Mouse (Mus musculus) erythroblast, adult 5-6 weeks (primary cell): ENCODE results near the gene Selenoo. TPM values are rescaled to one million over a fixed set of nuclear protein-coding genes. Genes with fewer than 3 reads are reported as not detected.
A peak's percentile ranks its signal among the peaks of the same experiment; 100 is the strongest.

Experiments used
- ATAC-seq: replicated peaks from 2 replicates; pipeline ENCODE4 v1.8.0; 2016; ENCODE audit warnings: moderate number of reproducible peaks, mild to moderate bottlenecking, moderate TSS enrichment, inconsistent platforms; ENCODE audit not compliant: poor library complexity, low FRiP score, severe bottlenecking
- total RNA-seq, 2 experiments: library from RNA; stranded (forward) in 1 of 2; stranded (reverse) in 1 of 2; fragments of 150-400 nt in 1 of 2; fragments of 200-764, 138-1000 nt in 1 of 2; gene quantifications; 2 replicates each; pipeline versions ENCODE4 v1.2.3 to v1.2.4; 2015 to 2017; ENCODE audit warnings: low replicate concordance in 2 of 2

Selenoo gene
- total RNA-seq, 2 experiments from 2014 or later: 3.8 to 5.9 TPM

DNA sequence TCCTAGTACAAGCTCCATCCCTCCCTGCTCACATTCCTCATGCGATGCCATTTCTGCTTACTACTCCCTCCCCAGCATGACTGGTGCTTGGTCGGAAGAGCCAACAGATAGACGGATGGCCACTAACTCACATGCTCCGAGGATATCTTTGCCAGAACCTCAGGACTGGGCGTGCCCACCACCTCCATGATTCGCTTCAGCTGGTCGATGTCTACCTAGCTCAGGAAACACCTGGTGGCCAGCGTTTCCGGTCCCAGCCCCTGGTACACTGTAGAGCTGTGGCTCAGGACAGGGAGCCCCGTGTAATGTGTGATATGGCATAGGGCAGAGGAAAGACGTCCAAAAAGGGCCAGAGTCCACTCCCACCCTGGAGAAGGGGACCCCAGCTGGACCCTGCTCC is 56.1 kb downstream of the Selenoo start:
- no peak for ATAC-seq

GRCm38 (mm10) chr15:89145813-89146350 is 57.0 kb downstream of the Selenoo start:
- ATAC-seq: no peak

DNA sequence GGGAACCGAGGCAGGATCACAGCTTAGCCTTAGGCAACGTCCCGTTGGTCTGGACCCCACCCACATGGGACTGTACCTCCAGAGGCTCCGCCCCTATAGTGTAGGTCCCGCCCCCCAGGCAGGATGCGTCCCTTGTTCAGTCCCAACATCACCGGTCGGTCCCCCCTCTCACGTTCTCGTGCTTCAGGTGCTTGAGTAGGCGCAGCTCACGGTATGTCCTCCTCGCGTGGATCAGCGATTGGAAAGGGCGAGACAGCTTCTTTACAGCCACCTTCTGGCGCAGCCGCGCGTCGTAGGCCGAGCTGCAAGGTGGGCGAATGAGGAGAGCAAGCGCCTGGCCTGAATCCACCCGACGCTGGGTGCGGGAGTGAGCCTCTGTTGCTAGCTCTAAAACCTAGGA is 57.7 kb downstream of the Selenoo start:
- peak; percentile 46; the same call in 1 of the 2 replicates for ATAC-seq

GRCm38 (mm10) chr15:89147024-89147423 is 58.1 kb downstream of the Selenoo start:
- ATAC-seq: no peak

- ATAC-seq: no peak
Observed at GRCm38 (mm10) chr15:89147456-89147855, 58.6 kb downstream of the Selenoo start.

- ATAC-seq: no peak
Observed at GRCm38 (mm10) chr15:89147895-89148294, 59.0 kb downstream of the Selenoo start.

GRCm38 (mm10) chr15:89148496-89149270 is 59.8 kb downstream of the Selenoo start:
- no peak for ATAC-seq

DNA sequence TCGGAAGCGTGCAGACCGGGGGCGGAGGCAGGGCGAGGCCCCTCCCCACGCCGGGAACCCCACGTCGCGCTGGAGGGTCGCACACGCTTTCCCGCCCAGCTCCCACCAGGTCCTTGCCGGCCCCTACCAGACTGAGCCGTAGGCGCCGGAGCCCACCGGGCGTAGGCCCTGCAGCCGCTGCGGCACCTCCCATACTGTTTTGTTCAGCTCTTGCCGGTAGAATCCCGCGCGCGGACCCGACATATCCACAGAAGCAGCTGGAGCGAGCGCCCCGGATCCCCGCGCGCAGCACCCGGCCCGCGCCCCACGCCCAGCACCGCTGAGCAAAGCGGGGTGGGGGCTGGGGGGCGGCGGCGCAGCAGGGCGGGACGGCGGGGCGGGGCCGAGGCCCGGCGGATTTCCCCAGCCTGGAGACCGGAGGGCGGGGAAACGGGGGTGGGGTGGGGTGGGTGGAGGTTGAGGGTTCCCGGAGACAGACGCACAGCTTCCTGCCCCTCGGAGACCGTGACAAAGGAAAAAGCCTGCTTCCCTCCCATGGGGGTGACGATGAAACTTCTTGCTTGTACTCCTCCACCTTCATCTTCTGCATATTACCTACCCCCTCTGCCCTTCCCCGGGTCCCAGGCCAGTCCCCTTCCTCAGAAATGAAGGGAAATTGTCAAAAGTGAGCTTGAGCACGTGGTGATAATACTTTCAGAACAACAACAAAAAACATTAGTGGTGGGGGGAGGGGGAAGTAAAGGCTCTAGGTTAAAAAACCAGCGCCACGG is 60.6 kb downstream of the Selenoo start, which contains the start of gene Mapk11:
Gene Mapk11, minus strand, starts transcription at position 358 of the 770 bp plus-strand sequence.
- ATAC-seq: no peak

Other genes starting within 250 kb of the Selenoo start
- 1.5 and 3.1 TPM in 2 replicates for gene Pim3, start 226.9 kb upstream of the Selenoo start, total RNA-seq (2015; ENCODE audit: low replicate concordance)
- gene Pim3, start 226.9 kb upstream of the Selenoo start, total RNA-seq (2017; ENCODE audit: low replicate concordance): 0.51 and 0.84 TPM in 2 replicates
- gene Ttll8, start 134.7 kb upstream of the Selenoo start, total RNA-seq (2015; ENCODE audit: low replicate concordance): not detected in 2 replicates
- gene Ttll8, start 134.7 kb upstream of the Selenoo start, total RNA-seq (2017; ENCODE audit: low replicate concordance): not detected in 2 replicates
- gene Mlc1, start 110.1 kb upstream of the Selenoo start, total RNA-seq (2015; ENCODE audit: low replicate concordance): not detected in 2 replicates
- not detected in 2 replicates for gene Mlc1, start 110.1 kb upstream of the Selenoo start, total RNA-seq (2017; ENCODE audit: low replicate concordance)
- gene Mov10l1, start 106.2 kb upstream of the Selenoo start, total RNA-seq (2015; ENCODE audit: low replicate concordance): not detected in 2 replicates
- not detected in 2 replicates for gene Mov10l1, start 106.2 kb upstream of the Selenoo start, total RNA-seq (2017; ENCODE audit: low replicate concordance)
- not detected in 2 replicates for gene Panx2, start 29.4 kb upstream of the Selenoo start, total RNA-seq (2015; ENCODE audit: low replicate concordance)
- not detected in 2 replicates for gene Panx2, start 29.4 kb upstream of the Selenoo start, total RNA-seq (2017; ENCODE audit: low replicate concordance)
- 2.7 and 11.9 TPM in 2 replicates for gene Trabd, start 14.0 kb upstream of the Selenoo start, total RNA-seq (2015; ENCODE audit: low replicate concordance)
- gene Trabd, start 14.0 kb upstream of the Selenoo start, total RNA-seq (2017; ENCODE audit: low replicate concordance): 6.3 and 8.3 TPM in 2 replicates
- 7.3 and 13.8 TPM in 2 replicates for gene Tubgcp6, start 34.0 kb downstream of the Selenoo start, total RNA-seq (2015; ENCODE audit: low replicate concordance)
- gene Tubgcp6, start 34.0 kb downstream of the Selenoo start, total RNA-seq (2017; ENCODE audit: low replicate concordance): 15.3 and 21.2 TPM in 2 replicates
- gene Hdac10, start 39.6 kb downstream of the Selenoo start, total RNA-seq (2015; ENCODE audit: low replicate concordance): 1.5 TPM in 1 of 2 replicates, not detected in the other
- gene Hdac10, start 39.6 kb downstream of the Selenoo start, total RNA-seq (2017; ENCODE audit: low replicate concordance): 1.7 and 2.5 TPM in 2 replicates
- gene Mapk12, start 51.6 kb downstream of the Selenoo start, total RNA-seq (2015; ENCODE audit: low replicate concordance): not detected in 2 replicates
- not detected in 2 replicates for gene Mapk12, start 51.6 kb downstream of the Selenoo start, total RNA-seq (2017; ENCODE audit: low replicate concordance)
- gene Mapk11, start 60.5 kb downstream of the Selenoo start, total RNA-seq (2015; ENCODE audit: low replicate concordance): not detected in 2 replicates
- gene Mapk11, start 60.5 kb downstream of the Selenoo start, total RNA-seq (2017; ENCODE audit: low replicate concordance): 0.17 TPM in 1 of 2 replicates, not detected in the other
- 9.6 and 14.2 TPM in 2 replicates for gene Plxnb2, start 91.7 kb downstream of the Selenoo start, total RNA-seq (2015; ENCODE audit: low replicate concordance)
- gene Plxnb2, start 91.7 kb downstream of the Selenoo start, total RNA-seq (2017; ENCODE audit: low replicate concordance): 4.9 and 6.9 TPM in 2 replicates
- gene Dennd6b, start 107.4 kb downstream of the Selenoo start, total RNA-seq (2015; ENCODE audit: low replicate concordance): not detected in 2 replicates
- 0.84 and 1.7 TPM in 2 replicates for gene Dennd6b, start 107.4 kb downstream of the Selenoo start, total RNA-seq (2017; ENCODE audit: low replicate concordance)
- gene Ppp6r2, start 122.5 kb downstream of the Selenoo start, total RNA-seq (2015; ENCODE audit: low replicate concordance): 18.1 and 19.6 TPM in 2 replicates
- 26.2 and 47.5 TPM in 2 replicates for gene Ppp6r2, start 122.5 kb downstream of the Selenoo start, total RNA-seq (2017; ENCODE audit: low replicate concordance)
- 38.9 and 39.6 TPM in 2 replicates for gene Sbf1, start 226.2 kb downstream of the Selenoo start, total RNA-seq (2015; ENCODE audit: low replicate concordance)
- gene Sbf1, start 226.2 kb downstream of the Selenoo start, total RNA-seq (2017; ENCODE audit: low replicate concordance): 11.2 and 22.4 TPM in 2 replicates
- gene Adm2, start 233.6 kb downstream of the Selenoo start, total RNA-seq (2015; ENCODE audit: low replicate concordance): not detected in 2 replicates
- gene Adm2, start 233.6 kb downstream of the Selenoo start, total RNA-seq (2017; ENCODE audit: low replicate concordance): not detected in 2 replicates
- gene Miox, start 245.3 kb downstream of the Selenoo start, total RNA-seq (2015; ENCODE audit: low replicate concordance): not detected in 2 replicates
- gene Miox, start 245.3 kb downstream of the Selenoo start, total RNA-seq (2017; ENCODE audit: low replicate concordance): not detected in 2 replicates